Mouse (Mus musculus): ENCODE data around the gene Sgo2a.

GRCm38 (mm10) chr1:58065151-58065550 lies 69.4 kb downstream of the Sgo2a start:
- TF ChIP-seq CTCF (IDR thresholded peaks at IDR 0.05; ENCODE audit: low read depth, low read length) (no peak), POLR2A (IDR thresholded peaks at IDR 0.05; ENCODE audit: borderline replicate concordance, low read depth, low read length) (no peak)

Data from bone marrow macrophage, adult 2 months (primary cell).